21 mouse cellular contexts compared by ENCODE assay signal in the genomic region with DNA sequence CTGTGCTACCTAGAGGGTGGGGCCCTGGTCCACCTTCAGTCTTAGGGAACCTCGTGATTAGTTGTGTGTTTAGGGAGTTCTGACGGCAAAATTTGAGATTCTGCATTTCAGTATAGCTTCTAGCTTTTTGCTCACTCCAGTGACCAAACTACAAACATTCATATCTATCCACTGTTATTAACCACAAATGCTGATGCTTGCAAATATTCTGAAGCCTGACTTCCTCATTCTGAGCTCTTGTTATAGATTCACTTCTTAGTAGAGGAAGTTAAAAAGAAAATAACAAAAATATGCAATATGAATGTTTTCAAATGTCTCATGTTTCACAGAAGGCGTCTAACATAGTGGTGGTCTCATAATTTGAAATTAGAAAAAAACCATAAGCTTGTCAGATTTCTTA. TPM values are rescaled to one million over a fixed set of nuclear protein-coding genes. Genes with fewer than 3 reads are reported as not detected.
"Had no signal": no experiment of that assay in that cellular context is flagged by ENCODE, and none has a peak within 500 bp of the region (broad histone marks: within the 10 kb centered on the region; RNA-seq: fewer than 3 reads in every experiment).

No protein-coding gene starts in this region.

- H3K4me3 ChIP-seq: kidney, embryonic 15.5 days; liver, embryonic 12.5 days; liver, embryonic 15.5 days; megakaryocyte, embryonic 14.5 days; midbrain, embryonic 10.5 days; neural tube, embryonic 12.5 days; neural tube, embryonic 15.5 days; stomach, embryonic 15.5 days had no signal

- H3K4me2 ChIP-seq: kidney, embryonic 15.5 days; liver, embryonic 12.5 days; liver, embryonic 15.5 days; neural tube, embryonic 12.5 days; neural tube, embryonic 15.5 days; stomach, embryonic 15.5 days had no signal

- H3K9me3 ChIP-seq: kidney, embryonic 15.5 days; liver, embryonic 12.5 days; liver, embryonic 15.5 days; megakaryocyte, embryonic 14.5 days; midbrain, embryonic 10.5 days; neural tube, embryonic 12.5 days; neural tube, embryonic 15.5 days; stomach, embryonic 15.5 days had no signal

- H3K9ac ChIP-seq: kidney, embryonic 15.5 days; liver, embryonic 12.5 days; liver, embryonic 15.5 days; neural tube, embryonic 12.5 days; neural tube, embryonic 15.5 days; stomach, embryonic 15.5 days had no signal

- DNase-seq: kidney, adult 11 months; kidney, adult 8-10 months; kidney, postnatal 10 days; kidney, postnatal 36 days; layer of hippocampus, adult 9-11 months; lung, adult 18-20 months; midbrain, embryonic 14.5 days; right cerebral cortex, adult 18-20 months; right cerebral cortex, postnatal 14 days; right cerebral cortex, postnatal 4 days; spleen, adult 18-20 months; thymus, postnatal 25 days had no signal

- ATAC-seq: liver, embryonic 12.5 days had no signal

- H3K27ac ChIP-seq: kidney, embryonic 15.5 days; liver, embryonic 12.5 days; liver, embryonic 15.5 days; macrophage; midbrain, embryonic 10.5 days; neural tube, embryonic 12.5 days; neural tube, embryonic 15.5 days; stomach, embryonic 15.5 days had no signal

- H3K4me1 ChIP-seq: kidney, embryonic 15.5 days; liver, embryonic 12.5 days; liver, embryonic 15.5 days; megakaryocyte, embryonic 14.5 days; midbrain, embryonic 10.5 days; neural tube, embryonic 12.5 days; stomach, embryonic 15.5 days had no signal

- H3K27me3 ChIP-seq: liver, embryonic 12.5 days; megakaryocyte, embryonic 14.5 days; neural tube, embryonic 12.5 days; neural tube, embryonic 15.5 days had no signal

- H3K36me3 ChIP-seq: kidney, embryonic 15.5 days; liver, embryonic 12.5 days; liver, embryonic 15.5 days; midbrain, embryonic 10.5 days; neural tube, embryonic 12.5 days; neural tube, embryonic 15.5 days; stomach, embryonic 15.5 days had no signal

RNA-seq across cellular contexts. Expression of a gene that starts 8.5 kb away (rescaled TPM):
- polyA plus RNA-seq: liver, embryonic 15.5 days; macrophage had no signal
